Mouse (Mus musculus): ENCODE measurements around the gene Gm20388. TPM values are rescaled to one million over a fixed set of nuclear protein-coding genes. Genes with fewer than 3 reads are reported as not detected.

Gene Gm20388
- polyA plus RNA-seq, 1 experiment from 2014 or later = not detected

DNA sequence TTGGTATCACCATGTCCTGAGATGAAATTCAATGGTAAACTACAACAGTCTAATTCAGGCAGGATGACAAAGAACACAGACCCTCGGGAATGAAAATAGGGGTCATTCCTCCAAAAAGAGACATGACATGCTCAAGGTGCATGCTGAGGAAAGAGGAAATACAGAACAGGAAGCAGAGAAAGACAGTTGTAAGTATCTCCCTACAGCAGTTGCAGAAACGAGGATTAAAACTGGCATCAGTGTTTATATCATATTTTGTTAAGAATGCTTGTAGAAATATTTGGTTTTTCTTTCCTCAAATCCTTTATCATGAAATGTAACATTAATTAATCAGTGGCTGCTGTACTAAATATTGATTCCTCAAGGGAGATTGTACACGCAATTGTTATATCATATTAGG, 3056.0 kb downstream of the Gm20388 start:
- H3K4me2 ChIP-seq (replicated peaks; ENCODE audit: low read depth, low read length) = no peak overlapping the region
- no peak for ATAC-seq (ENCODE audit: low FRiP score, low TSS enrichment)
- H3K36me3 ChIP-seq (ENCODE audit: control insufficient read depth, insufficient read depth, low read length) = peaks cover 11% of the 10 kb centered on the region; the same call in 1 of the 2 replicates
- H3K9me3 ChIP-seq (ENCODE audit: control insufficient read depth, low read length) = no peaks in the 10 kb centered on the region
- no peaks in the 10 kb centered on the region for H3K27me3 ChIP-seq (ENCODE audit: control insufficient read depth, insufficient read depth, low read length)
- 0 out of 2 replicates have a peak, but pooled peaks cover 7% of the 10 kb centered on the region for H3K4me1 ChIP-seq (ENCODE audit: control insufficient read depth, insufficient read depth, low read length)
- H3K4me3 ChIP-seq (ENCODE audit: low read length) = no peak overlapping the region
- WGBS = 77% methylated on average over 3 of the region's 3 CpGs
- no peak overlapping the region for H3K9ac ChIP-seq (ENCODE audit: low read depth, low read length)
- no peak overlapping the region for H3K27ac ChIP-seq (ENCODE audit: low read depth, low read length)

DNA sequence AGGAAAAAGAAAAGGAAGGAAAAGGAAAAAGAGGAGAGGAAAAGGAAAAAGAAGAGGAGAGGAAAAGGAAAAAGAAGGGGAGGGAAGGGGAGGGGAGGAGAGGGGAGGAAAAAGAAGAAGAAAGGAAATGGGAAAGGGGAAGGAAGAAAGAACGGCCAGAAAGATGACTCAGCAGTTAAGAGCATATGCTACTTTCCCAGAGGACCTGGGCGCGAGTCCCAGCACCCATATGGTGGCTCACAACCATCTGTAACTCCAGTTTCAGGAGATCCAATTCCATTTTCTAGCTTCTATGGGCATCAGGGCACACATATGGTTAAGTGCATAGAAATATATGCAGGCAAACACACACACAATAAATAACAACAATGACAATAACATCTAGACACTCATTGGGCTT, 3057.5 kb downstream of the Gm20388 start:
- no peak overlapping the region for H3K4me3 ChIP-seq (ENCODE audit: low read length)
- no peak overlapping the region for H3K27ac ChIP-seq (ENCODE audit: low read depth, low read length)
- 92% methylated on average over 3 of the region's 3 CpGs for WGBS
- H3K9me3 ChIP-seq (ENCODE audit: control insufficient read depth, low read length) = no peaks in the 10 kb centered on the region
- H3K4me2 ChIP-seq (replicated peaks; ENCODE audit: low read depth, low read length) = no peak overlapping the region
- no peak overlapping the region for H3K9ac ChIP-seq (ENCODE audit: low read depth, low read length)
- no peak for ATAC-seq (ENCODE audit: low FRiP score, low TSS enrichment)
- H3K4me1 ChIP-seq (ENCODE audit: control insufficient read depth, insufficient read depth, low read length) = no peaks in the 10 kb centered on the region
- H3K36me3 ChIP-seq (ENCODE audit: control insufficient read depth, insufficient read depth, low read length) = peaks cover 12% of the 10 kb centered on the region; the same call in 1 of the 2 replicates
- no peaks in the 10 kb centered on the region for H3K27me3 ChIP-seq (ENCODE audit: control insufficient read depth, insufficient read depth, low read length)

DNA sequence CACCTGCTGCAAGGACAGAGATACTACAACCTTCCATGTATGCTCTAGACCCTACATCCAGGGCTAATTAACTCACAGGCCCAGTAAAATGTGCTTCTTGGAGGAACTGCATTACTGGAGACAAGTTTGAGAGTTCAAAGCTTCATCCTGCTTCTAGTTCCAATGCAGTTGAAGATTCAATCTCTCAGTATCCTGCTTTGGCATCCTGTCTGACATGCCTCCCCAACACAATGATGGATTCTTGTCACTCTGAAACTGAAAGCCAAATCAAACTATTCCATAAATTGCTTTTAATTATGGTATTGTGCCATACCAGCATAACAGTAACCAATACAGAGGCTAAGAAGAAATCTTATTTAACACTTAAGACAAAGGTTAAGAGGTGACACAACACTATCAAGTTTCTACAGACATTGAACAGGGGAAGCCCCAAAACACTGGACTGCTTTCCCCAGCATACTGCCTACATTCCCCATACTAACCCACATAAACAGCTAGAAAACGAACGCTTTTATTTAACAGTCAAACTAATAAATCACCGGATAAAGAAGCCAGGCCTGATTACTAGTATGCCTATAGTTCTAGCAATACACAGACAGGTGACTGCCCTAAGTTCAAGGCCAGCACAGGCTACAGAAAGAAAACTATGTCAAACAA, 3059.5 kb downstream of the Gm20388 start:
- H3K4me3 ChIP-seq (ENCODE audit: low read length) = no peak overlapping the region
- H3K27me3 ChIP-seq (ENCODE audit: control insufficient read depth, insufficient read depth, low read length) = no peaks in the 10 kb centered on the region
- no peak overlapping the region for H3K4me2 ChIP-seq (replicated peaks; ENCODE audit: low read depth, low read length)
- ATAC-seq (ENCODE audit: low FRiP score, low TSS enrichment) = no peak
- no peaks in the 10 kb centered on the region for H3K9me3 ChIP-seq (ENCODE audit: control insufficient read depth, low read length)
- H3K36me3 ChIP-seq (ENCODE audit: control insufficient read depth, insufficient read depth, low read length) = peaks cover 17% of the 10 kb centered on the region; the same call in 1 of the 2 replicates
- H3K4me1 ChIP-seq (ENCODE audit: control insufficient read depth, insufficient read depth, low read length) = no peaks in the 10 kb centered on the region
- 80% methylated on average over 3 of the region's 3 CpGs for WGBS
- H3K27ac ChIP-seq (ENCODE audit: low read depth, low read length) = no peak overlapping the region
- no peak overlapping the region for H3K9ac ChIP-seq (ENCODE audit: low read depth, low read length)

DNA sequence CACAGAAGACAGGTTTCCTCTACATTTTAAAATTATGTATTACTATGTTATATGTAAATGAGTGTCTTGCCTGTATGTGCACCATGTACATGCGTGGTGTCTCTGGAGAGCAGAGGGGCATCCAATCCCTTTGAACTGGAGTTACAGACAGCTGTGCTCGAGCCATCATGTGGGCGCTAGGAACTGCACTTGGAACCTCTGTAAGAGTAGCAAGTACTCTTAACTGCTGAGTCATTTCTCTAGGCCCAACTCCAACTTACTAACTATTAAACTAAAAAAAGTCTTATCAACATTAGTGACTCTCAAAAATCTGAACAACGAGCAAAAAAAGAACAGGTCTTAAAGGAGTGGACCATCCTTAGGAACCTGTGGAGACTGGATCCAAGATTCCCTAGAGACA, 3065.4 kb downstream of the Gm20388 start:
- H3K4me2 ChIP-seq (replicated peaks; ENCODE audit: low read depth, low read length) = no peak overlapping the region
- no peaks in the 10 kb centered on the region for H3K9me3 ChIP-seq (ENCODE audit: control insufficient read depth, low read length)
- no peak overlapping the region for H3K4me3 ChIP-seq (ENCODE audit: low read length)
- ATAC-seq (ENCODE audit: low FRiP score, low TSS enrichment) = no peak
- no peak overlapping the region for H3K27ac ChIP-seq (ENCODE audit: low read depth, low read length)
- 95% methylated on average over 4 of the region's 4 CpGs for WGBS
- no peak overlapping the region for H3K9ac ChIP-seq (ENCODE audit: low read depth, low read length)
- H3K27me3 ChIP-seq (ENCODE audit: control insufficient read depth, insufficient read depth, low read length) = no peaks in the 10 kb centered on the region
- no peaks in the 10 kb centered on the region for H3K4me1 ChIP-seq (ENCODE audit: control insufficient read depth, insufficient read depth, low read length)
- H3K36me3 ChIP-seq (ENCODE audit: control insufficient read depth, insufficient read depth, low read length) = peaks cover 6% of the 10 kb centered on the region; the same call in 1 of the 2 replicates

DNA sequence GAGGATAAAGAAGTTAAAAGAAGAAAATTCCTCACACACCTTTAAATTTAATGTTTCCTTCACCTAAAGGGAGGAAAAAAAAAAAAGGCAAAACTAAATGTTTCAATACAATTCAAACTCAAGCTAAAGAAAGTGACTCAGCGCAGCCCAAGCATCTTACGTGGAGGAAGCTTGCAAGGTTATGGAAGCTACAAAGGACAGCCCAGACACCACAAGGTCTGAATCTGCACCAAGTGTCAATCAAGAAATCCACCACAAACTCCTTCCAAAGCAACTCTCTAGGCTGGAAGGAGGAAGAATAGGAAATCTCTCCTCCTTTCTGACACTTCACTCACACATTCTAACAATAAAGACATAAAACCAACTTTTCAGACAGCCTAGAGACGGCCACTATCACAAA, 3068.8 kb downstream of the Gm20388 start:
- Histone ChIP-seq H3K4me3 (ENCODE audit: low read length) (no peak overlapping the region), H3K4me1 (ENCODE audit: control insufficient read depth, insufficient read depth, low read length) (no peaks in the 10 kb centered on the region; the same call in 1 of the 2 replicates), H3K36me3 (ENCODE audit: control insufficient read depth, insufficient read depth, low read length) (0 out of 2 replicates have a peak, but pooled peaks cover under 1% of the 10 kb centered on the region), H3K27me3 (ENCODE audit: control insufficient read depth, insufficient read depth, low read length) (no peaks in the 10 kb centered on the region), H3K27ac (ENCODE audit: low read depth, low read length) (no peak overlapping the region), H3K9me3 (ENCODE audit: control insufficient read depth, low read length) (no peaks in the 10 kb centered on the region), H3K4me2 (replicated peaks; ENCODE audit: low read depth, low read length) (no peak overlapping the region), H3K9ac (ENCODE audit: low read depth, low read length) (no peak overlapping the region)
- no peak for ATAC-seq (ENCODE audit: low FRiP score, low TSS enrichment)
- 78% methylated on average over 3 of the region's 3 CpGs for WGBS

DNA sequence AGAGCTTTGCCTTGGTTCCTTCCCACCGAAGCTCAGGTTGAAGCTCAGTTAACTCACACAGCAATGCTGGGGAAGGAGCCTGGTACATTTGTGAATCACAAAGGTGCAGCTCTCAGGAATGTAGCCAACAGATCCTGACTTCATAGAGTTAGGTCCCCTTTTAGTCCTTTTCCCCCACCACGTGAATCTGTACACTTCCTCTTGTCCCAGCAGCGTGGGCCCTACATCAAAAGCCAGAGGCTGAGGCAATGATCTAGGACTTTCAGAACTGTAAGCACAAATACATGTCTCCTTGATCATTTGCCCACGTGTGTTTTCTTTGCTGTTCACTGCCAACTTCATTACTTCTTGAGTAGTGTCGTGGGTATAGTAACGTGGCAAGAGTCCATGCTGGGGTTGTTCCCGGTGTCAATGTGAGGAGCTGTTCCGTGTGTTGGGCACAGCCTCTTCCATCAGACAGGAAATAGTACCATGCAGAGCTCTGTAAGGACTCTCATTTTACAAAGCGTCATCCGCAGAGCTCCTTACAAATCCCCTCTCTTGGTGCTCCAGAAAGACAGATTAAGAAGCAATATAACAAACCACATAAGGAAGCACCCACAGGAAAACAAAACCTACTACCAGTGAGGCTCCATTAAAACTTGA, 3069.3 kb downstream of the Gm20388 start:
- no peaks in the 10 kb centered on the region for H3K27me3 ChIP-seq (ENCODE audit: control insufficient read depth, insufficient read depth, low read length)
- WGBS = 73% methylated on average over 10 of the region's 10 CpGs
- H3K36me3 ChIP-seq (ENCODE audit: control insufficient read depth, insufficient read depth, low read length) = no peaks in the 10 kb centered on the region
- H3K9ac ChIP-seq (ENCODE audit: low read depth, low read length) = no peak overlapping the region
- ATAC-seq (ENCODE audit: low FRiP score, low TSS enrichment) = no peak
- H3K27ac ChIP-seq (ENCODE audit: low read depth, low read length) = no peak overlapping the region
- H3K4me3 ChIP-seq (ENCODE audit: low read length) = no peak overlapping the region
- no peaks in the 10 kb centered on the region; the same call in 1 of the 2 replicates for H3K4me1 ChIP-seq (ENCODE audit: control insufficient read depth, insufficient read depth, low read length)
- H3K4me2 ChIP-seq (replicated peaks; ENCODE audit: low read depth, low read length) = no peak overlapping the region
- no peaks in the 10 kb centered on the region for H3K9me3 ChIP-seq (ENCODE audit: control insufficient read depth, low read length)

DNA sequence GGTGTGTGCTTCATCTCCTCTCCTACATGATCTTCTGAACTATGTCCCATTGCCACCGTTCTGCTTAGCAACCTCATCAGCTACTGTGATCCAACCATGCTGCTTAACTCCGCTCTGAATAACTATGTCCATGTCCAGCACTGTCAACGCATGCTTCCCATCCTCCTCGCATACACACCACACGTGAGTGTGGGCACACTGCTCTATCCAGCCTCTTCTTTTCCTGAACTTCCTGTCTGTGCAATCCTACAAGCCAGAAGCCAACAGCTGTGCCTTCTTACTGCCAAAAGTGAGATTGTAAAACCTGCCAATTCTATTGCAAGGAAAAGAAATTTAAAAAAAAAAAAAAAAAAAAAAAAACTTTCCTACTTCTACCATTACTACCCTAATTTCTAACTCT, 3071.0 kb downstream of the Gm20388 start:
- Histone ChIP-seq H3K4me3 (ENCODE audit: low read length) (no peak overlapping the region), H3K4me1 (ENCODE audit: control insufficient read depth, insufficient read depth, low read length) (peaks cover 5% of the 10 kb centered on the region; the same call in 1 of the 2 replicates)
- ATAC-seq (ENCODE audit: low FRiP score, low TSS enrichment) = no peak

DNA sequence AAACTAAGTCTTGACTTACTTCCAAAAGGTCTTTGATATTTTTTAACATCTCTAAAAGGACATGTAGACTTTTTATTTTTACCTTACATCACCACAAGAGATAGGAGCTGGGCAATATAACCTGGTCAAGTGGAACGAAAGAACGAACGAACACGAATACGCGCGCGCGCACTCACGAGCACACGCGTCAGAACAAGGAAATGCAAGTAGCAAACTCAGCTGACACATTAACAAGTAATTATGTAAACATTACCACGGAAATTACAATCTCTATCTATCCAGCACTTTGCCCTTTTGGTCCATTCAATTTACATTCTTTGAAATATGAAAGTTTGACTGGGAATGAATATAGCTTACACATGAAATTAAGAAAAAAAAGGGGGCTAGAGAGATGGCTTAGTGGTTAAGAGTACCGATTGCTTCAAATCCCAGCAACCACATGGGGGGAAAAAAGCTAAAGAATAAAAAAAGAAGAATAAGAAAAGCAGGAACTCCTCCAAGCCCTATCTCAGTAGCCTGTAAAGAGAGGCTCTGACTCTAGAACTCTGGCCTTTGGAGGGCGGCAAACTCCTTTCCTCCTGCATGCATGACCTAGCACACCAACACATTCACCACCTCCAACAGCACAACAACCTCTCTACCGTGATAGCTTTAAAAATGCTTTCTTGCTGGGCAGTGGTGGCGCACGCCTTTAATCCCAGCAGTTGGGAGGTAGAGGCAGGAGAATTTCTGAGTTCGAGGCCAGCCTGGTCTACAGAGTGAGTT, 3072.7 kb downstream of the Gm20388 start:
- peaks cover 13% of the 10 kb centered on the region; the same call in 1 of the 2 replicates for H3K4me1 ChIP-seq (ENCODE audit: control insufficient read depth, insufficient read depth, low read length)
- no peak overlapping the region for H3K4me3 ChIP-seq (ENCODE audit: low read length)
- no peaks in the 10 kb centered on the region for H3K27me3 ChIP-seq (ENCODE audit: control insufficient read depth, insufficient read depth, low read length)
- H3K36me3 ChIP-seq (ENCODE audit: control insufficient read depth, insufficient read depth, low read length) = no peaks in the 10 kb centered on the region
- no peak overlapping the region for H3K4me2 ChIP-seq (replicated peaks; ENCODE audit: low read depth, low read length)
- no peak for ATAC-seq (ENCODE audit: low FRiP score, low TSS enrichment)
- no peaks in the 10 kb centered on the region for H3K9me3 ChIP-seq (ENCODE audit: control insufficient read depth, low read length)
- WGBS = 84% methylated on average over 19 of the region's 19 CpGs
- H3K9ac ChIP-seq (ENCODE audit: low read depth, low read length) = no peak overlapping the region
- no peak overlapping the region for H3K27ac ChIP-seq (ENCODE audit: low read depth, low read length)

More for the DNA sequence above, 3071.0 kb downstream of the Gm20388 start:
- H3K9me3 ChIP-seq (ENCODE audit: control insufficient read depth, low read length) = no peaks in the 10 kb centered on the region
- H3K9ac ChIP-seq (ENCODE audit: low read depth, low read length) = no peak overlapping the region
- H3K4me2 ChIP-seq (replicated peaks; ENCODE audit: low read depth, low read length) = no peak overlapping the region
- H3K36me3 ChIP-seq (ENCODE audit: control insufficient read depth, insufficient read depth, low read length) = no peaks in the 10 kb centered on the region
- WGBS = 86% methylated on average over 5 of the region's 5 CpGs
- no peak overlapping the region for H3K27ac ChIP-seq (ENCODE audit: low read depth, low read length)
- no peaks in the 10 kb centered on the region for H3K27me3 ChIP-seq (ENCODE audit: control insufficient read depth, insufficient read depth, low read length)

DNA sequence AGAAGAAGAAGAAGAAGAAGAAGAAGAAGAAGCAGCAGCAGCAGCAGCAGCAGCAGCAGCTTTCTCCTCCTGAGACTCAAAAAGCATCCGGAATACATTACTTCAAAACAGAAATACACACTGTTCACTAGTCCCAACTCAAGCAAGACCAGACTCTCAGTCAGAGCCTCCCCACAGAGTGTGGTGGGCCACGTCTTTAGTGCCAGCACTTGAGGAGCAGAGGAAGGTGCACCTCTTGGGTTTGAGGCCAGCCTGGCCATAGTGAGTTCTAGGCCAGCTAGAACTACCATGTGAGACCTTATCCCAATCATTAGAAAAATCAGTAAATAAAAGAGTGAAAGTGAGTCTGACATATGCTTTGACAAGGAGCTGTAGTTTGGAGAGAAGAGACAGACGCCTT, 3073.5 kb downstream of the Gm20388 start:
- Histone ChIP-seq H3K27me3 (ENCODE audit: control insufficient read depth, insufficient read depth, low read length) (no peaks in the 10 kb centered on the region), H3K9me3 (ENCODE audit: control insufficient read depth, low read length) (no peaks in the 10 kb centered on the region), H3K4me1 (ENCODE audit: control insufficient read depth, insufficient read depth, low read length) (peaks cover 13% of the 10 kb centered on the region; the same call in 1 of the 2 replicates), H3K36me3 (ENCODE audit: control insufficient read depth, insufficient read depth, low read length) (no peaks in the 10 kb centered on the region), H3K4me2 (replicated peaks; ENCODE audit: low read depth, low read length) (no peak overlapping the region), H3K4me3 (ENCODE audit: low read length) (no peak overlapping the region), H3K27ac (ENCODE audit: low read depth, low read length) (no peak overlapping the region), H3K9ac (ENCODE audit: low read depth, low read length) (no peak overlapping the region)
- WGBS = 86% methylated on average over 3 of the region's 3 CpGs
- ATAC-seq (ENCODE audit: low FRiP score, low TSS enrichment) = no peak
